Mouse (Mus musculus): ENCODE results near the gene Tbc1d10b. TPM values are rescaled to one million over a fixed set of nuclear protein-coding genes. Genes with fewer than 3 reads are reported as not detected.
A peak's percentile ranks its signal among the peaks of the same experiment; 100 is the strongest.
"Not testable (repeated sequence)": the region's sequence is repeated elsewhere in the genome, so short reads cannot be mapped to it uniquely, and the experiment has no call there.

Gene Tbc1d10b
- total RNA-seq (2015) (27.0 and 27.4 TPM in 2 replicates), total RNA-seq (2017) (59.8 and 74.2 TPM in 2 replicates)

- no peak for ATAC-seq (ENCODE audit: poor library complexity, severe bottlenecking)
Measured at GRCm38 (mm10) chr7:127208295-127208552, at the start of gene Tbc1d10b. Gene Tbc1d10b, minus strand, starts transcription at chr7:127208468.

GRCm38 (mm10) chr7:127256518-127256917 lies 48.2 kb upstream of the Tbc1d10b start:
- no peak for ATAC-seq (ENCODE audit: poor library complexity, severe bottlenecking)

GRCm38 (mm10) chr7:127255965-127256364 lies 47.7 kb upstream of the Tbc1d10b start:
- ATAC-seq (ENCODE audit: poor library complexity, severe bottlenecking), result no peak

GRCm38 (mm10) chr7:127255008-127255407 lies 46.7 kb upstream of the Tbc1d10b start:
- no peak for ATAC-seq (ENCODE audit: poor library complexity, severe bottlenecking)

- peak; percentile 94 for ATAC-seq (ENCODE audit: poor library complexity, severe bottlenecking)
Measured at GRCm38 (mm10) chr7:127253821-127254769, 45.8 kb upstream of the Tbc1d10b start.

GRCm38 (mm10) chr7:127253341-127253740 lies 45.1 kb upstream of the Tbc1d10b start:
- ATAC-seq (ENCODE audit: poor library complexity, severe bottlenecking), result no peak

GRCm38 (mm10) chr7:127252414-127252813 lies 44.1 kb upstream of the Tbc1d10b start:
- ATAC-seq (ENCODE audit: poor library complexity, severe bottlenecking), result peak; percentile 29

GRCm38 (mm10) chr7:127250511-127250910 lies 42.2 kb upstream of the Tbc1d10b start:
- not testable (repeated sequence) for ATAC-seq (ENCODE audit: poor library complexity, severe bottlenecking)

GRCm38 (mm10) chr7:127244658-127245510 lies 36.6 kb upstream of the Tbc1d10b start:
- ATAC-seq (ENCODE audit: poor library complexity, severe bottlenecking), result no peak

GRCm38 (mm10) chr7:127243870-127244657 lies 35.8 kb upstream of the Tbc1d10b start, which contains the start of gene Zfp771:
Gene Zfp771, plus strand, starts transcription at chr7:127244274.
- peak; percentile 99 for ATAC-seq (ENCODE audit: poor library complexity, severe bottlenecking)

- ATAC-seq (ENCODE audit: poor library complexity, severe bottlenecking), result no peak
Measured at GRCm38 (mm10) chr7:127243361-127243867, 35.1 kb upstream of the Tbc1d10b start.

- no peak for ATAC-seq (ENCODE audit: poor library complexity, severe bottlenecking)
Measured at GRCm38 (mm10) chr7:127234777-127235176, 26.5 kb upstream of the Tbc1d10b start.

GRCm38 (mm10) chr7:127233765-127234164 lies 25.5 kb upstream of the Tbc1d10b start:
- no peak for ATAC-seq (ENCODE audit: poor library complexity, severe bottlenecking)

GRCm38 (mm10) chr7:127233368-127233749 lies 25.1 kb upstream of the Tbc1d10b start:
- ATAC-seq (ENCODE audit: poor library complexity, severe bottlenecking), result no peak

- peak; percentile 90 for ATAC-seq (ENCODE audit: poor library complexity, severe bottlenecking)
Measured at GRCm38 (mm10) chr7:127232622-127233367, 24.5 kb upstream of the Tbc1d10b start, which contains the start of the genes Zfp553 and Sept1. Gene Zfp553, plus strand, starts transcription at chr7:127233061. Gene Sept1, minus strand, starts transcription at chr7:127233130.

- ATAC-seq (ENCODE audit: poor library complexity, severe bottlenecking), result no peak
Measured at GRCm38 (mm10) chr7:127231826-127232621, 23.8 kb upstream of the Tbc1d10b start.

- ATAC-seq (ENCODE audit: poor library complexity, severe bottlenecking), result no peak
Measured at GRCm38 (mm10) chr7:127231376-127231775, 23.1 kb upstream of the Tbc1d10b start.

GRCm38 (mm10) chr7:127228615-127229303 lies 20.5 kb upstream of the Tbc1d10b start:
- peak; percentile 73 for ATAC-seq (ENCODE audit: poor library complexity, severe bottlenecking)

Measured in megakaryocyte, adult 5-6 weeks (primary cell).